Mouse (Mus musculus) heart, adult 2 months (tissue): ENCODE data around the gene BC016579. TPM values are rescaled to one million over a fixed set of nuclear protein-coding genes. Genes with fewer than 3 reads are reported as not detected.
A peak's percentile ranks its signal among the peaks of the same experiment; 100 is the strongest.

Experiments used
- DNase-seq, 2 experiments: peaks; one replicate each; pipeline ENCODE4 v3.0.0; 2021
- H3K27ac ChIP-seq: fragments of 200-600 bp; 2 replicates; pipeline ENCODE4 v1.8.1; 2022
- H3K27me3 ChIP-seq: fragments of 200-500 bp; 2 replicates; pipeline ENCODE4 v1.6.1; 2012; ENCODE audit warnings: mild to moderate bottlenecking, low read length, inconsistent platforms, mixed read lengths; ENCODE audit not compliant: control insufficient read depth, insufficient read depth
- H3K36me3 ChIP-seq: fragments of 200-500 bp; 2 replicates; pipeline ENCODE4 v1.6.1; 2012; ENCODE audit warnings: low read length, inconsistent platforms; ENCODE audit not compliant: control insufficient read depth, insufficient read depth
- H3K4me1 ChIP-seq: fragments of 200-500 bp; 2 replicates; pipeline ENCODE4 v1.6.1; 2011; ENCODE audit warnings: low read length; ENCODE audit not compliant: control insufficient read depth, insufficient read depth
- H3K4me3 ChIP-seq: fragments of 200-600 bp; 2 replicates; pipeline ENCODE4 v1.8.1; 2022
- H3K79me2 ChIP-seq: fragments of 200-500 bp; replicated peaks from 2 replicates; pipeline ENCODE4 v1.6.1; 2012; ENCODE audit warnings: mild to moderate bottlenecking, inconsistent platforms, low read length, moderate library complexity, mixed read lengths; ENCODE audit not compliant: control insufficient read depth, insufficient read depth
- H3K9ac ChIP-seq: fragments of 200-500 bp; 2 replicates; pipeline ENCODE4 v1.6.1; 2012; ENCODE audit warnings: low read depth, mild to moderate bottlenecking, control low read depth, inconsistent platforms, low read length, mixed read lengths
- CTCF ChIP-seq: fragments of 200-600 bp; IDR thresholded peaks from 2 replicates; pipeline ENCODE4 v1.8.1; 2022; ENCODE audit warnings: antibody characterized with exemption, mild to moderate bottlenecking, moderate library complexity
- EP300 ChIP-seq: fragments of 200-500 bp; IDR thresholded peaks from 2 replicates; pipeline ENCODE4 v1.6.1; 2011; ENCODE audit warnings: low read depth, low read length, control low read depth; ENCODE audit not compliant: insufficient read depth
- POLR2A ChIP-seq: fragments of 200-500 bp; IDR thresholded peaks from 2 replicates; pipeline ENCODE4 v1.6.1; 2011; ENCODE audit warnings: mild to moderate bottlenecking, low read depth, low read length, control low read depth; ENCODE audit not compliant: insufficient read depth
- WGBS: fragments of 180-500 bp; shearing (Covaris S2); methylation state at CpG from one replicate; pipeline ENCODE4 v1.1.7; 2018; 5-methylcytosine and 5-hydroxymethylcytosine counted together
- intact Hi-C: fragments of 180-260 bp; cut with DNase I; formaldehyde crosslinking; loops from one replicate; pipeline ENCODE4 v1.15.1; 2025
- polyA plus RNA-seq: library from polyadenylated mRNA; depleted of rRNA; stranded (reverse); fragments of >200 nt; gene quantifications from 2 replicates; pipeline ENCODE4 v1.2.3, GENCODE M21; 2012
- total RNA-seq, 2 experiments: library from RNA; stranded (reverse); gene quantifications; 2 replicates each; pipeline ENCODE4 v1.2.3; 2021

The BC016579 gene
- total and polyA plus RNA-seq, 3 experiments = not detected

DNA sequence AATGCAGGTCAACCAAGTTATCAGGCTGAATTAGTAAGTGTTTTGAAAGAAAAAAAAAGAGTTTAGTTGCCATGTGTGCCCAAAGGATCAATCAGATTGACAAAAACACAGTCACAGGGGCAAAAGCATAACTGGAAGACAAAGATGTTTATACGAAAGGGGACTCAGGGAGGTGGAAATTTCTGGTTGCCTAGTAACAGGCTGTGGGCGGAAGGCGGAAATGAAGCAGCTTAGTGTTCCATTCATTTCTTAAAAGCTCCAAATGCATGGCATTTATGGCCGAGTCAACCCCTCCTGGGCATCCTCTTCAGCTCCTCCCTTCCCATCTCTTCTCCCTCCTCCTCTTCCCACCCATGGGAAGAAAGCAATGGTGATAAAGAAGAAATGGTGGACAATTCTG is 36.3 kb upstream of the BC016579 start:
- Histone ChIP-seq H3K36me3 (no peaks in the 10 kb centered on the region), H3K4me3 (no peak overlapping the region), H3K27me3 (no peaks in the 10 kb centered on the region), H3K4me1 (no peaks in the 10 kb centered on the region), H3K27ac (no peak overlapping the region), H3K79me2 (no peaks in the 10 kb centered on the region), H3K9ac (no peak overlapping the region)
- WGBS = 38% methylated on average over 4 of the region's 4 CpGs
- TF ChIP-seq EP300 = no peak
- no peak for TF ChIP-seq POLR2A
- TF ChIP-seq CTCF = no peak
- intact Hi-C loops = no loop called here
- DNase-seq = no peak

DNA sequence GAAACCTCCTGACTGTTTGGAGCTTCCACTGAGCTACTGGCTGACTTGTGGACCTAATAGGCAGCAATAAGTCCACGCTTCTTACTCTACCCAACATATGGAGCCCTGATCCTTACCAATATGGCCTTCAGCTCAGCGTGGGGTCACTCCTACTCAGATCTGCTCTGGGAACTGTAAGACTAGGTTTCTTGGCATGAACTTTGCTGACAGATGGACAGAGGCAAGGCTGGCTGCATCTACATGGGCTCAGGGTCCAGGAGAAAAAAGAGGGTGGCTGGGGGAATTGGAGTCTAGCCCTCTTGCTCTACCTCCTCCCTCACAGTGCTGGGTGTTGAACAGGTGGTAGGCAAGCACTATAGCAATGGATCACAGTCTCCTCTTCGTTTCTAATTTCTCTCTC is 33.0 kb upstream of the BC016579 start:
- intact Hi-C loops = no loop called here
- Histone ChIP-seq H3K36me3 (no peaks in the 10 kb centered on the region), H3K27me3 (no peaks in the 10 kb centered on the region), H3K9ac (no peak overlapping the region), H3K4me1 (no peaks in the 10 kb centered on the region), H3K79me2 (no peaks in the 10 kb centered on the region), H3K4me3 (no peak overlapping the region), H3K27ac (no peak overlapping the region)
- 79% methylated on average over 3 of the region's 3 CpGs for WGBS
- DNase-seq = no peak
- TF ChIP-seq CTCF = no peak
- TF ChIP-seq POLR2A = no peak
- no peak for TF ChIP-seq EP300

DNA sequence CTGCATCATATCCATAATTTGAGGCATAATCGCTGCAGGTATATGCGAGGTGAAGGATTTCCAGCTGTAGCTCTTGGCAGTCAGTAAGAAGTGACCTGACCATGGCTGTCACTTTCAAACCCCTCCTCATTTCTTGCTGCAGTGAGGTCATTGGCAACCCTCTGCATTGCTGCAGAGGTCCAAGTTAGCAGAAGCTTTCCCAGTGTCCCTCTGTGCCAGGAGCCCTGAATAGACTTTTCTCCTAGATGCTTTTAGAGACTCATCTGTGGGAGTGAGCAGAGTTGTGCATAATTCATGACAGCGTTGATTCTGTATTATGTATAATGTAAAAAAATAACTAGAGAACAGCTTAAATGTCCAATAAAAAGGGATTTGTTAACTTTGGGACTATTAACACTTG is 31.4 kb upstream of the BC016579 start:
- H3K4me1 ChIP-seq = no peaks in the 10 kb centered on the region
- no peak overlapping the region for H3K27ac ChIP-seq
- H3K9ac ChIP-seq = no peak overlapping the region
- WGBS = 70% methylated on average over 3 of the region's 3 CpGs
- DNase-seq = no peak
- intact Hi-C loops = loop anchor here (1.0 to 2.0 kb wide), 2 partner anchors 282 to 337 kb away; no protein-coding TSS in a partner anchor
- no peaks in the 10 kb centered on the region for H3K36me3 ChIP-seq
- H3K79me2 ChIP-seq = no peaks in the 10 kb centered on the region
- H3K27me3 ChIP-seq = no peaks in the 10 kb centered on the region
- TF ChIP-seq POLR2A (no peak), EP300 (no peak), CTCF (no peak)
- no peak overlapping the region for H3K4me3 ChIP-seq

- no peaks in the 10 kb centered on the region for H3K27me3 ChIP-seq
- H3K9ac ChIP-seq = no peak overlapping the region
- peak; percentile 29 to 66 for DNase-seq
- H3K36me3 ChIP-seq = no peaks in the 10 kb centered on the region
- intact Hi-C loops = loop anchor here (1.0 to 2.0 kb wide), 2 partner anchors 282 to 337 kb away; no protein-coding TSS in a partner anchor
- TF ChIP-seq CTCF (peak; percentile 97), POLR2A (no peak), EP300 (0 out of 2 replicates have a peak, but pooled peaks have one; percentile 45)
- 12% methylated on average over 8 of the region's 8 CpGs for WGBS
- H3K79me2 ChIP-seq = no peaks in the 10 kb centered on the region
- H3K27ac ChIP-seq = no peak overlapping the region
- H3K4me3 ChIP-seq = no peak overlapping the region
- H3K4me1 ChIP-seq = no peaks in the 10 kb centered on the region
Measured at GRCm38 (mm10) chr16:45684815-45685214, 30.9 kb upstream of the BC016579 start.

DNA sequence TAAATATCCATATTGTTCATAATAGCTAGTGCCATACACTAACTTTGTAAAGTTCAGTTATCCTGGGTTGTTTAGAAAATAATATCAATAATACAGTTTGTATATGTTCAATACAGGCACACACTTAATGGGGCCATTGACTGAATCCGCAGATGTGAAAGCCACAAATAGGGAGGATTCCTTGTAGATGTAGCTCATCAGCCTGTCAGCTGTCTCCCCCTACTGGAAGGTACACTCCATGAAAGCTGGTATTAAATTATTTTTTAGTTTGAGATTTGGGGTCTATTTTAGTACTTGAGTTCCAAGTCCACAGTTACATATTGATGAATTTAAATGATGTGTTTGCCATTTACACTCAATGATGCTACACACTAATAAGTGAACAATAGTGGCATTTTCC is 22.6 kb upstream of the BC016579 start:
- WGBS = 18% methylated on average over 1 of the region's 1 CpGs
- no peaks in the 10 kb centered on the region for H3K27me3 ChIP-seq
- no peaks in the 10 kb centered on the region for H3K36me3 ChIP-seq
- no peak overlapping the region for H3K4me3 ChIP-seq
- no peaks in the 10 kb centered on the region for H3K79me2 ChIP-seq
- no peak for DNase-seq
- intact Hi-C loops = no loop called here
- TF ChIP-seq CTCF (peak; percentile 68), POLR2A (no peak)
- H3K4me1 ChIP-seq = no peaks in the 10 kb centered on the region
- no peak overlapping the region for H3K27ac ChIP-seq
- no peak overlapping the region for H3K9ac ChIP-seq

DNA sequence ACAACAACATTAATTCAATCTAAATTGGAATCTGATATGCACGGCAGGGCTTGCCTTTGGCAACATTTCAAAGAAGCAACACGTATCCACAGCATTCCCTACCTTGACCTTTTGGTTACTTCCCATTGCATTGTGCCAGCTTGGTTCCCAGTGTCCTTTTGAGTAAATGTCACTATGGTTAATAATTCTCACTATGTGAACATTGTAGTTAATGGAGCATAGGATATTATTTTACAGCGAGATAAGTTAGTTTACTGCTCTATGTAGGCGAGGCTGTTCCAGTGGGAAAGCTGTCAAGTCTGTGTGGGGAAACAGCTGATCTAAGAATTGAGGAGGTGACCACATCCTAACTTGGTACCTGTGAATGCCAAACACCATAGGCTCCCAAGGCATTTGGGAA is 16.1 kb upstream of the BC016579 start:
- no peak for TF ChIP-seq POLR2A
- TF ChIP-seq CTCF = no peak
- no peak for TF ChIP-seq EP300
- H3K79me2 ChIP-seq = no peaks in the 10 kb centered on the region
- no peak overlapping the region for H3K27ac ChIP-seq
- no peaks in the 10 kb centered on the region for H3K27me3 ChIP-seq
- no peaks in the 10 kb centered on the region for H3K36me3 ChIP-seq
- intact Hi-C loops = no loop called here
- DNase-seq = no peak
- H3K4me3 ChIP-seq = no peak overlapping the region
- WGBS = 59% methylated on average over 4 of the region's 4 CpGs
- H3K4me1 ChIP-seq = no peaks in the 10 kb centered on the region
- H3K9ac ChIP-seq = no peak overlapping the region
